Mouse (Mus musculus) gastrocnemius, postnatal 14 days (tissue): ENCODE data around the gene H2afv. TPM values are rescaled to one million over a fixed set of nuclear protein-coding genes. Genes with fewer than 3 reads are reported as not detected.
"Not testable (repeated sequence)": the region's sequence is repeated elsewhere in the genome, so short reads cannot be mapped to it uniquely, and the experiment has no call there.

Experiments
- DNase-seq: peaks from one replicate; pipeline ENCODE4 v3.0.0; 2021; ENCODE audit warnings: mixed read lengths
- intact Hi-C: fragments of 180-260 bp; cut with DNase I; formaldehyde crosslinking; loops from one replicate; pipeline ENCODE4 v1.15.1; 2025; ENCODE audit warnings: low total_unique reads
- total RNA-seq, 2 experiments: library from RNA; stranded (reverse); gene quantifications; 2 replicates each; pipeline ENCODE4 v1.2.3; 2021

Gene H2afv
- total RNA-seq, 2 experiments from 2014 or later, result 41.3 to 46.3 TPM

- no peak for DNase-seq
- intact Hi-C loops, result no loop called here
These were observed 27.8 kb upstream of the H2afv start for GRCm38 (mm10) chr11:6472076-6472475.

- intact Hi-C loops, result no loop called here
These were observed 27.2 kb upstream of the H2afv start for GRCm38 (mm10) chr11:6471493-6471892.

GRCm38 (mm10) chr11:6471054-6471453, 26.8 kb upstream of the H2afv start:
- intact Hi-C loops, result no loop called here

More at GRCm38 (mm10) chr11:6471493-6471892, 27.2 kb upstream of the H2afv start:
- DNase-seq, result no peak

GRCm38 (mm10) chr11:6468541-6468940, 24.3 kb upstream of the H2afv start:
- intact Hi-C loops, result loop anchor here (10.0 kb wide), 1 partner anchor 146 kb away; no protein-coding TSS in a partner anchor
- DNase-seq, result no peak

More at GRCm38 (mm10) chr11:6471054-6471453, 26.8 kb upstream of the H2afv start:
- no peak for DNase-seq

- intact Hi-C loops, result loop anchor here (10.0 kb wide), 1 partner anchor 150 kb away; no protein-coding TSS in a partner anchor
- DNase-seq, result peak; percentile 47
These were observed 20.9 kb upstream of the H2afv start for GRCm38 (mm10) chr11:6465122-6465521.

- DNase-seq, result no peak
- intact Hi-C loops, result loop anchor here (10.0 kb wide), 1 partner anchor 152 kb away; no protein-coding TSS in a partner anchor
These were observed 19.1 kb upstream of the H2afv start for GRCm38 (mm10) chr11:6463159-6463837.

- no peak for DNase-seq
- intact Hi-C loops, result no loop called here
These were observed 11.8 kb upstream of the H2afv start for GRCm38 (mm10) chr11:6456083-6456482.

GRCm38 (mm10) chr11:6448155-6448554, 3.9 kb upstream of the H2afv start:
- intact Hi-C loops, DNase-seq: not testable (repeated sequence)

GRCm38 (mm10) chr11:6447493-6447892, 3.2 kb upstream of the H2afv start:
- DNase-seq, result no peak
- intact Hi-C loops, result no loop called here

- intact Hi-C loops, result no loop called here
- no peak for DNase-seq
These were observed 1.7 kb upstream of the H2afv start for GRCm38 (mm10) chr11:6445951-6446350.

GRCm38 (mm10) chr11:6445441-6445840, 1.2 kb upstream of the H2afv start:
- intact Hi-C loops, result no loop called here
- DNase-seq, result no peak

- intact Hi-C loops, result no loop called here
These were observed 541 bp downstream of the H2afv start for GRCm38 (mm10) chr11:6443727-6444076.

GRCm38 (mm10) chr11:6443102-6443501, 1.1 kb downstream of the H2afv start:
- intact Hi-C loops, result no loop called here
- no peak for DNase-seq

More at GRCm38 (mm10) chr11:6443727-6444076, 541 bp downstream of the H2afv start:
- no peak for DNase-seq

- intact Hi-C loops, result no loop called here
- DNase-seq, result no peak
These were observed 1.7 kb downstream of the H2afv start for GRCm38 (mm10) chr11:6442566-6442965.

GRCm38 (mm10) chr11:6440171-6440570, 4.1 kb downstream of the H2afv start:
- DNase-seq, result no peak
- intact Hi-C loops, result no loop called here

GRCm38 (mm10) chr11:6437667-6438066, 6.6 kb downstream of the H2afv start:
- intact Hi-C loops, result no loop called here
- no peak for DNase-seq

- intact Hi-C loops, result no loop called here
- peak; percentile 55 for DNase-seq
These were observed 7.8 kb downstream of the H2afv start for GRCm38 (mm10) chr11:6436442-6436841.

- intact Hi-C loops, result no loop called here
- no peak for DNase-seq
These were observed 14.1 kb downstream of the H2afv start for GRCm38 (mm10) chr11:6430186-6430585.

- intact Hi-C loops, result no loop called here
- no peak for DNase-seq
These were observed 23.4 kb downstream of the H2afv start for GRCm38 (mm10) chr11:6420722-6421350.

- no peak for DNase-seq
- intact Hi-C loops, result no loop called here
These were observed 23.9 kb downstream of the H2afv start for GRCm38 (mm10) chr11:6420283-6420703.

- DNase-seq, intact Hi-C loops: not testable (repeated sequence)
These were observed 25.1 kb downstream of the H2afv start for GRCm38 (mm10) chr11:6419156-6419555.
